Mouse (Mus musculus) forebrain, embryonic 12.5 days (tissue): ENCODE measurements around the gene Abhd10. TPM values are rescaled to one million over a fixed set of nuclear protein-coding genes. Genes with fewer than 3 reads are reported as not detected.

Experiments
- ATAC-seq: fragments of 200-750 bp; cut with Nextera tagmentation; 2 replicates; pipeline ENCODE4 v1.8.0; 2017; ENCODE audit warnings: moderate TSS enrichment; ENCODE audit not compliant: low FRiP score
- H3K27ac ChIP-seq: fragments of 300-500 bp; sonication (generic); 2 replicates; pipeline ENCODE4 v1.5.1; 2016; ENCODE audit warnings: mild to moderate bottlenecking
- H3K27me3 ChIP-seq: fragments of 300-500 bp; sonication (generic); 2 replicates; pipeline ENCODE4 v1.6.1; 2016; ENCODE audit warnings: mild to moderate bottlenecking
- H3K36me3 ChIP-seq: fragments of 300-500 bp; sonication (generic); replicated peaks from 2 replicates; pipeline ENCODE4 v1.6.1; 2016; ENCODE audit warnings: mild to moderate bottlenecking
- H3K4me1 ChIP-seq: fragments of 300-500 bp; sonication (generic); 2 replicates; pipeline ENCODE4 v1.6.1; 2016
- H3K4me2 ChIP-seq: fragments of 300-500 bp; sonication (generic); 2 replicates; pipeline ENCODE4 v1.6.1; 2016; ENCODE audit warnings: mild to moderate bottlenecking, moderate library complexity
- H3K4me3 ChIP-seq: fragments of 300-500 bp; sonication (generic); replicated peaks from 2 replicates; pipeline ENCODE4 v1.5.1; 2016; ENCODE audit warnings: mild to moderate bottlenecking
- H3K9ac ChIP-seq: fragments of 300-500 bp; sonication (generic); 2 replicates; pipeline ENCODE4 v1.6.1; 2016; ENCODE audit warnings: mild to moderate bottlenecking
- H3K9me3 ChIP-seq: fragments of 300-500 bp; sonication (generic); 2 replicates; pipeline ENCODE4 v1.6.1; 2016
- WGBS: fragments of 180-500 bp; shearing (Covaris S2); methylation state at CpG from one replicate; pipeline ENCODE4 v1.1.7; 2016; 5-methylcytosine and 5-hydroxymethylcytosine counted together
- polyA plus RNA-seq: library from polyadenylated mRNA; unstranded; fragments of >200 nt; fragmentation: Nextera tagmentation; extraction: Ambion mirVana; gene quantifications from 2 replicates; pipeline ENCODE4 v1.2.1, GENCODE M21; 2016

Abhd10 gene
- polyA plus RNA-seq, 1 experiment from 2014 or later, result 44.9 TPM

DNA sequence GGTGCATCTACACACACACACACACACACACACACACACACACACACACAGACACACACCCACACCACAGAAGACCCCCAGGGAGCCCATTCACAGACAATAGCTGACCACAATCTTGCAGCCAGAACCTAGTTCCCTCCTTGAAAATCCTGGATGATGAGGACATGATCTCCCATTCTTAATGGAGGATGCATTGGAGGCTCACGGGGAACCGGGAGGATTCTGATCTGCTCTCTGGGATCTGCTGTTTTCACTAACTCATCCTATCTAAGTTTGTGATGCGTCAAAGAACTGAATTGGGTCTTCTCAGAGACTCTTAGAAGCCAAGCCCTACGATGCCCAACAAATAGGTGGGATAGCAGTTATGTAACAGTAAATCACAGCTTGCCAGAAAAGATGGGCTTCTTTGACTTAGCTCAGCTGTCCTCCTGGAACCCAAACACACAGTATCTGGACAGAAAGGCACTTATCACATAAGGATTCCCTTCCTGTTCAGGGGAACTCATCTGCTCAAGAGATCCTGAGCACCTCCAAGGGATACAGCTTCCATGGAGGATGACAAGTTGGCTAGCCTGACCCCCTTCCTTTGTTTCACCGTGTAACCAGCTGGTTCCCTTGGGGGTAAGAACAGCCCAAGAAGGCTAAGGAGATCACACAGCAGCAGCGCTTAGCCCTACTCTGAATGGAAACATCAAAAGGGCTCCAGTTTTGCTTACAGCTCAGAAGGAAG lies 19.4 kb downstream of the Abhd10 start:
- ATAC-seq, result peak; percentile 48
- H3K27ac ChIP-seq, result peak overlapping the region; percentile 98
- no peaks in the 10 kb centered on the region for H3K27me3 ChIP-seq
- H3K36me3 ChIP-seq, result peaks cover 38% of the 10 kb centered on the region
- peak overlapping the region; percentile 73 for H3K4me2 ChIP-seq
- WGBS, result 34% methylated on average over 6 of the region's 6 CpGs
- H3K4me1 ChIP-seq, result peaks cover 45% of the 10 kb centered on the region
- H3K4me3 ChIP-seq, result peak overlapping the region; percentile 58
- H3K9me3 ChIP-seq, result no peaks in the 10 kb centered on the region
- peak overlapping the region; percentile 79 for H3K9ac ChIP-seq

- H3K9me3 ChIP-seq, result no peaks in the 10 kb centered on the region
- peak overlapping the region; percentile 58 for H3K4me3 ChIP-seq
- H3K36me3 ChIP-seq, result peaks cover 45% of the 10 kb centered on the region
- peak overlapping the region; percentile 98 for H3K27ac ChIP-seq
- 59% methylated on average over 3 of the region's 3 CpGs for WGBS
- ATAC-seq, result no peak
- no peaks in the 10 kb centered on the region for H3K27me3 ChIP-seq
- peak overlapping the region; percentile 79 for H3K9ac ChIP-seq
- H3K4me2 ChIP-seq, result peak overlapping the region; percentile 73
- H3K4me1 ChIP-seq, result peaks cover 45% of the 10 kb centered on the region
Observed at GRCm38 (mm10) chr16:45722460-45722951, 20.2 kb downstream of the Abhd10 start.

DNA sequence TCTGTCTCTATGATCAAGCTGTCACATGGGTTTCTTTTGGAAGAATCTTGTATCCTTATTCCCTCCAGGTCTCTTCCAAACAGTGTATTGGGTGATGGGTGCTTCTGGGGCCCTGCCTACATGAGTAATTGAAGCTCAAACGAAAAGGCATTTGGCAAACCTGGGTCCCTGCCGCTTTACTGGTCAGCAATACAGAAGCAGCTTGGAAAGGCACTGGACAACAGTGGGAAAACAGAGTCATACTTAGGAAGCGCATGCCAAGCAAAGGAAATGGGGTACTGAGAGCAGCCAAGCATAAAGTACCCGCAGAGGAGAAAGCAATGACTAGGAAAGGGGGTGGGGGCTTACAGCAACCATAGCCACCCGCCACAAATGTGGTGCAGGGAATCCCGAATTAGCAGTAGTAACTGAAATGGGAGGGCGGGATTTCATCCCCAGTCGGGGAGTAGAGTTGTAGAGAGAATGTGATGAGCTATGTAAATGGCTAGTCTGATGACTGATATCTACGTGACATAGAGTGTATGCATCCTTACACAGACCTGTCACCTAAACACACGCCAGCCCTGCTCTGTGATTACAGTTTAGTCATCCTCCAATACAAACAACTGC lies 22.6 kb downstream of the Abhd10 start:
- Histone ChIP-seq H3K9me3 (no peaks in the 10 kb centered on the region), H3K36me3 (peaks cover 67% of the 10 kb centered on the region), H3K4me2 (no peak overlapping the region), H3K9ac (no peak overlapping the region), H3K4me3 (no peak overlapping the region), H3K27ac (no peak overlapping the region), H3K4me1 (peaks cover 41% of the 10 kb centered on the region), H3K27me3 (no peaks in the 10 kb centered on the region)
- no peak for ATAC-seq
- 93% methylated on average over 10 of the region's 10 CpGs for WGBS

DNA sequence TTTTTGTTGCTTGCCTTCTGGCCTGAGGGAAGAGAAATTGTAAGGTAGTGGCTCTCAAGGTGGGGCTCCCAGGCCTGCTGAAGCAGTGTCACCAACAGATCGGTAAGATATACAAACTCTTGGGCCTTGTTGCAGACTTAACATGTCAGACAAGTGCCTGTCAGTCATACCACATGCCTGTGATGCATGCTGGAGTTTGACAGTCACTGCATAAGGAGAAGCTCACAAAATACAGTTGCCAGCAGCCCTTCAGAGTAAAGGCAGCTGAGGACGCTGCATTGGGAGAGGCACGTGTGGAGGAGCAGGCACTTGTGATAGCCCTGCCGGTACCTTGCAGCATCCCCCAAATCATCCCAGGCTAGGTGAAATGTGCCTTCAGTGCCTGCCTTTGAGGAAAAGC lies 24.5 kb downstream of the Abhd10 start:
- no peaks in the 10 kb centered on the region for H3K27me3 ChIP-seq
- H3K4me2 ChIP-seq, result no peak overlapping the region
- no peak overlapping the region for H3K27ac ChIP-seq
- 98% methylated on average over 4 of the region's 4 CpGs for WGBS
- H3K36me3 ChIP-seq, result peaks cover 85% of the 10 kb centered on the region
- ATAC-seq, result no peak
- peaks cover 39% of the 10 kb centered on the region for H3K4me1 ChIP-seq
- H3K9me3 ChIP-seq, result no peaks in the 10 kb centered on the region
- H3K4me3 ChIP-seq, result no peak overlapping the region
- H3K9ac ChIP-seq, result no peak overlapping the region

- Histone ChIP-seq H3K4me1 (peaks cover 5% of the 10 kb centered on the region; the same call in 1 of the 2 replicates), H3K9me3 (no peaks in the 10 kb centered on the region), H3K27me3 (no peaks in the 10 kb centered on the region), H3K27ac (no peak overlapping the region), H3K4me3 (no peak overlapping the region), H3K9ac (no peak overlapping the region), H3K36me3 (peaks cover 85% of the 10 kb centered on the region), H3K4me2 (no peak overlapping the region)
- no peak for ATAC-seq
- WGBS, result 90% methylated on average over 5 of the region's 5 CpGs
Observed at GRCm38 (mm10) chr16:45714489-45715150, 28.1 kb downstream of the Abhd10 start.

DNA sequence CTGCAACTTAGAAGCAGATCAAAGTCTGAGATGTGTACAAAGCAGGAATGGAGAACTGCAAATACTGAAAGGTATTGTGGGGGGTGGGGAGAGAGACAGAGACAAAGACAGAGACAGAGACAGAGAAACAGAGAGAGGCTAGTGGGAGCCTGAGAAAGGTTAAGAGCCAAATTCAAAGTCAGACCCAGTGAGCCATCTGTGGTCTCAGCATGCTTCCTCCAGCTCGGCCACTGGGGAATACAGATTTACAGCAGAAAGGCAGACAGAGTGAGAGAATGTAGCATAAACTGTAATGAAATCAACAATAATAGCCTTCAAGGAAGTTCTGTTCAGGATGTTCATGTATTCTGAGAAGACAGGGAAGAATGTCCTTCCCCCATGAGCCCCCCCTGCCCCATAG lies 28.9 kb downstream of the Abhd10 start:
- Histone ChIP-seq H3K4me3 (no peak overlapping the region), H3K4me1 (peaks cover 5% of the 10 kb centered on the region; the same call in 1 of the 2 replicates), H3K27ac (no peak overlapping the region), H3K27me3 (no peaks in the 10 kb centered on the region), H3K36me3 (peaks cover 83% of the 10 kb centered on the region), H3K4me2 (no peak overlapping the region), H3K9me3 (no peaks in the 10 kb centered on the region), H3K9ac (no peak overlapping the region)
- 67% methylated on average over 1 of the region's 1 CpGs for WGBS
- no peak for ATAC-seq

GRCm38 (mm10) chr16:45713261-45713660 lies 29.5 kb downstream of the Abhd10 start:
- ATAC-seq, result no peak; the same call in 1 of the 2 replicates

DNA sequence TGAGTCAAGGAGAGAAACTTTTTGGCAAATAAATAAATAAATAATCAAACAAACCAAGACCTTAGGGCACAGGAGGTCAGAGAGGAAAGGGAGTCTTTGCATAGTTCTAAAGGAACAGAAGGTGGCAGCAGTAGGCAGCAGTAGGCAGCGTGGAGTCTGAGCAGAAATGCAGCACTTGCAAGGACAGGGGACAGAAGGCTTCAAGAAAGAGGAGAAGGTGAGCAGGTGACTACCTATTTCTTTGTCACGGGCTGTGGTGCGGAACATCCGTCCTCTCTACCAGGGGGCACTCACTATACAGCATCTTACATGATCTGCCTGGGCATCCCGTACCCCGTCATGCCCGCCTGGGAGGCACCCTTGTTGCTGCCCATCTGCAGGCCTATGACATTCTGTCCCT lies 31.5 kb downstream of the Abhd10 start:
- ATAC-seq, result no peak
- Histone ChIP-seq H3K4me1 (peaks cover 5% of the 10 kb centered on the region; the same call in 1 of the 2 replicates), H3K9ac (no peak overlapping the region), H3K36me3 (peaks cover 62% of the 10 kb centered on the region), H3K27me3 (no peaks in the 10 kb centered on the region), H3K4me2 (no peak overlapping the region), H3K9me3 (no peaks in the 10 kb centered on the region), H3K4me3 (no peak overlapping the region), H3K27ac (no peak overlapping the region)
- WGBS, result 71% methylated on average over 7 of the region's 7 CpGs

More at GRCm38 (mm10) chr16:45713261-45713660, 29.5 kb downstream of the Abhd10 start:
- no peaks in the 10 kb centered on the region for H3K9me3 ChIP-seq
- H3K27ac ChIP-seq, result no peak overlapping the region
- H3K4me3 ChIP-seq, result no peak overlapping the region
- WGBS, result 69% methylated on average over 5 of the region's 5 CpGs
- H3K4me1 ChIP-seq, result peaks cover 5% of the 10 kb centered on the region; the same call in 1 of the 2 replicates
- peaks cover 80% of the 10 kb centered on the region for H3K36me3 ChIP-seq
- no peaks in the 10 kb centered on the region for H3K27me3 ChIP-seq
- no peak overlapping the region for H3K9ac ChIP-seq
- no peak overlapping the region for H3K4me2 ChIP-seq

GRCm38 (mm10) chr16:45699301-45699700 lies 43.5 kb downstream of the Abhd10 start:
- ATAC-seq, result no peak
- Histone ChIP-seq H3K27ac (no peak overlapping the region), H3K36me3 (no peaks in the 10 kb centered on the region), H3K9me3 (no peaks in the 10 kb centered on the region), H3K27me3 (no peaks in the 10 kb centered on the region), H3K4me3 (no peak overlapping the region), H3K4me2 (no peak overlapping the region), H3K9ac (no peak overlapping the region), H3K4me1 (peaks cover 3% of the 10 kb centered on the region; the same call in 1 of the 2 replicates)
- WGBS, result 83% methylated on average over 5 of the region's 5 CpGs

- ATAC-seq, result no peak
- H3K27ac ChIP-seq, result no peak overlapping the region
- H3K36me3 ChIP-seq, result no peaks in the 10 kb centered on the region
- H3K4me3 ChIP-seq, result no peak overlapping the region
- no peaks in the 10 kb centered on the region for H3K27me3 ChIP-seq
- peaks cover 4% of the 10 kb centered on the region; the same call in 1 of the 2 replicates for H3K4me1 ChIP-seq
- H3K4me2 ChIP-seq, result no peak overlapping the region
- no peaks in the 10 kb centered on the region for H3K9me3 ChIP-seq
- H3K9ac ChIP-seq, result no peak overlapping the region
- 66% methylated on average over 6 of the region's 6 CpGs for WGBS
Observed at GRCm38 (mm10) chr16:45697996-45698395, 44.8 kb downstream of the Abhd10 start.

DNA sequence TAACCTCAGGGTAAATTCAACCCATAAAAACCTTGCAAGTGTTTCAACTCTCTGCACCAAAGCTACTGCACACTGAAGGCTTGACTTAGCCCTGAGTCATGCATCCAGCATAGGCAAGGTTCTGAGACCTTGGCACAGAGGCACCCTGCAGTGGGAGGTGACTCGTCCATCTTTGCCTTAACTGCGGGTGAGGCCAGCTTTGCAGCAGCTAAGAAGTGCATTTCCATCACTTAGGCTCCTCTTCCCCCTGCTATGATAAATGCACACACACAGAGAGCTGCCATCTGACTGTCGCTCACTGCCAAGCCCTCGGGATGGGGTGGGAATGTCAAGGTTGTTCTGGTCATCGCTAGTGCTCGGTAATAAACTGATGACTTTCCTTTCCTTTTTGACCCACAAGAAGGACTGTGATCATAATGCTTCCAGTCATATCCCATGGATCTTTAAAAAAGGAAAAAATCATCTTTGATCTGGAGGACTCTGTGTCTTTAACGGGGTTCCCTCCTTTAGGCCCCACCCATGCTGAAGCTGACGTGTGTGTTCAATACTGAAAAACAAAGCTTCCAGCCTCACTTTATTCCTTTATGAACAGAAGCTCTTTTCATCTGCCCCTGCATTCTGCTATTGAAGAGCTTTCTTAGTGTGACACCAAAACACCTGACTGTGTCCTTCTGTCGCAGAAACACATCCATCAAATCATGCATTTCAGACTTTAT lies 47.2 kb downstream of the Abhd10 start:
- WGBS, result 71% methylated on average over 9 of the region's 9 CpGs
- no peak for ATAC-seq

GRCm38 (mm10) chr16:45693558-45693957 lies 49.2 kb downstream of the Abhd10 start, which contains the start of gene Tmprss7:
Gene Tmprss7, minus strand, starts transcription at chr16:45693658.
- 84% methylated on average over 10 of the region's 10 CpGs for WGBS
- ATAC-seq, result no peak
- Histone ChIP-seq H3K9ac (no peak within 1 kb of the TSS), H3K36me3 (no peaks in the 10 kb centered on the region), H3K9me3 (no peaks in the 10 kb centered on the region), H3K4me1 (peaks cover 14% of the 10 kb centered on the region), H3K27ac (no peak within 1 kb of the TSS), H3K4me3 (no peak within 1 kb of the TSS), H3K27me3 (no peaks in the 10 kb centered on the region), H3K4me2 (no peak within 1 kb of the TSS)

More for the DNA sequence above, 47.2 kb downstream of the Abhd10 start:
- no peaks in the 10 kb centered on the region for H3K9me3 ChIP-seq
- H3K36me3 ChIP-seq, result no peaks in the 10 kb centered on the region
- H3K9ac ChIP-seq, result no peak overlapping the region
- H3K27ac ChIP-seq, result no peak overlapping the region
- H3K4me3 ChIP-seq, result no peak overlapping the region
- H3K4me1 ChIP-seq, result peaks cover 7% of the 10 kb centered on the region; the same call in 1 of the 2 replicates
- H3K4me2 ChIP-seq, result no peak overlapping the region
- no peaks in the 10 kb centered on the region for H3K27me3 ChIP-seq
